Mouse (Mus musculus): ENCODE results near the gene Slc4a8.
A peak's percentile ranks its signal among the peaks of the same experiment; 100 is the strongest.

Gene Slc4a8

GRCm38 (mm10) chr15:100832144-100832543, 70.6 kb downstream of the Slc4a8 start:
- no peak for DNase-seq (ENCODE audit: low spot score)

DNA sequence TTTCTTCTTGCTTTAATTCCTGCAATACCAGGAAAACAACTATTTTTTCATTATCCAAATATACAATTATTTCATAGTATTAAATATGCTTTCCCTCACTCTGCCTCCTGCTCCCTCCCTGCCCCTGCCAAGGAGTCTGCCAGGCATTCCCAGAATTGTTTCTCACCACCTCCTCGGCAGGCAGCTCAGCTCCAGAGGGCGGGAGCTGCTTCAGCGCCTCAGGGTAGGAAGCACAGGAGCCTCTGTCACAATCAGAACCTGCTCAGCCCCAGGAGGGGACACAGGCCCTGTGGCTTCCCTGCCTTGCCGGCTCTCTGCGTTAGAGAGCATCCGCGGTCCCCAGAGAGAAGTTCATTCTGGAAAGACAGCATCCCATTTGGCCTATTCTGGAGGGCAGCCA, 71.2 kb downstream of the Slc4a8 start:
- no peak for DNase-seq (ENCODE audit: low spot score)

- DNase-seq (ENCODE audit: low spot score) = no peak
Observed at GRCm38 (mm10) chr15:100836729-100837128, 75.2 kb downstream of the Slc4a8 start.

DNA sequence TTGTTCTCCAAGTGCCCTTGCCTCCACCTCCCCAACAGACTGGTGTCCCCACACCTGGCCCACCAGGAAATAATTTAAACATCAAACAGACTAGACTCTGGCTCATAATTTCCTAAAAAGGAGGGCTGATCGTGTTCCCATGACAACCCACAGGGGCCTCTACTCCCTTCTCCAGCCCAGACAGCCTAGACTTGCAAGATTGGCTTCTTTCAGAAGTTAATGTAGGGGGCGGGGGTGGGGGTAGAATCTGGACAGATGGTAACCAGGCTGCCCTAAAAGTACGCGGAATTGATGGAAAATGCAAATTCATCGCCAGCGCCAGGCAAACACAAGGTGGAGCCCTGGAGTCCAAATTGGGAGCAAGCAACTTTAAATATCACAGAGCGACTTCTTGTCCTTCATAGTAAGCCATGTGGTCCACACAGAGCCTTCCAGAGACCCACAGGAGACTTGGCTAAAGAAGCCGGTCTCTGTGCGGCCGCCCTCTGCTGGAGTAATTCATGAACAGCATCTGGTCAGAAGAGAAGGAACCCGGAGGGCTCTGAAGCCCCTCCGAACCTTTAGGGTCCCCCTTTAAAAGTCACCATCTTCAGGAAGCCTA, 77.2 kb downstream of the Slc4a8 start:
- peak; percentile 56 for DNase-seq (ENCODE audit: low spot score)

- no peak for DNase-seq (ENCODE audit: low spot score)
Observed at GRCm38 (mm10) chr15:100844336-100844735, 82.8 kb downstream of the Slc4a8 start.

DNA sequence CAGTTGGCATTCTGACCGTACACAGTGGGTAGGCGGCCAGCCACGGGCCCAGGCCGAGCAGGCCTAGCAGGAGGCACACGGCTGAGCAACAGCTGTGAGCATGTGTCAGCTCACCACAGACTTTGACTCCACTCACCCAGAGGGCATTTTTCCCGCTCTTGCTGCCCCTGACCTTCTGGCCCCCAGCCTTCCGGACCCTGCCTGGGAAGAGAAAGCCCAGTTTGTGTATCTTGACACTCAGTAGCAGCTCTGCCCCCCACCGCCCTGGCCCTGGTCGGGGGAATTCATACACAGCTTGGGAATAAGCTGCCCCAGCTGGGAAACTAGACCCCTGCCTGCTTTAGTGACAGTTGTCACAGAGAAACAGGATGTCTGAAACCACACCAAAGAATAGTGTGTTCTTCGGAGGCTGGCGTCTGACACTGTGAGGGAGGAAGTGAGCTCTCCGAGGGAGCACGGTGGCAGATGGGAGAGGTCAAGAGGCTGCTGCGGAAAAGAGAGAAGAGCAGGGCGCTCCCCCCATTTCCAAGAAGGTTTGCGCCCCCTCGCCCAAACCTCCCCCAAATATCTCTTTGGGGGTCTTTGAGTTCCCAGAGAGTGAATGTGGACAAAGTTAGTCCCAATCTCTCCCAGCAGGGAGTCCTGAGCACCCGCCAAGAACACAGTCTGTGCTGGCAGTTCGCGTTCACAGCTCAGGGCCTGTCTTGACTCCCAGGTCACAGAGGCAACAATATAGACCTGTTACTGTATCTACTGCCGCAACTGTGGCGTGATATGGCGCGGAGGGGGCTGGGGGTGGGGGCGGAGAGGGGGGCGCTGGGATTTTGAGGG, 83.7 kb downstream of the Slc4a8 start:
- DNase-seq (ENCODE audit: low spot score) = no peak

GRCm38 (mm10) chr15:100847193-100847592, 85.6 kb downstream of the Slc4a8 start:
- peak; percentile 53 for DNase-seq (ENCODE audit: low spot score)

GRCm38 (mm10) chr15:100857586-100857985, 96.0 kb downstream of the Slc4a8 start:
- no peak for DNase-seq (ENCODE audit: low spot score)

- no peak for DNase-seq (ENCODE audit: low spot score)
Observed at GRCm38 (mm10) chr15:100860856-100861255, 99.3 kb downstream of the Slc4a8 start.

DNA sequence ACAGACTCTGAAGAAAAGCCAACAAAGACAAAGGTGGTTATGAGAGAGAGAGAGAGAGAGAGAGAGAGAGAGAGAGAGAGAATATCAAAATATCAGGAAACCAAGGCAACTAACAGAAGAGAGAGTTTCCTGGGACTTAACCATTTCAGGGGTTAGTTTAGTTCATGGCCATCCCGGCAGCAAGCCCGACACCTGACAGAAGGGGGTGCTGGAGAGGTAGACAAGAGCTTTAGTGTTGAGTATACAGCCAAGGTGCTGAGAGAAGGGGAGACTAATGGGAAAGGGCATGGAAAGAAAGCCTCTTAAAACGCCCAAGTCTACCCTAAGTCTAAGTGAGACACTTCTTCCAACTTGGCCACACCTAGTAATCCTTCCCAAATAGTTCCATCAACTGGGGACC, 104.0 kb downstream of the Slc4a8 start:
- no peak for DNase-seq (ENCODE audit: low spot score)

DNA sequence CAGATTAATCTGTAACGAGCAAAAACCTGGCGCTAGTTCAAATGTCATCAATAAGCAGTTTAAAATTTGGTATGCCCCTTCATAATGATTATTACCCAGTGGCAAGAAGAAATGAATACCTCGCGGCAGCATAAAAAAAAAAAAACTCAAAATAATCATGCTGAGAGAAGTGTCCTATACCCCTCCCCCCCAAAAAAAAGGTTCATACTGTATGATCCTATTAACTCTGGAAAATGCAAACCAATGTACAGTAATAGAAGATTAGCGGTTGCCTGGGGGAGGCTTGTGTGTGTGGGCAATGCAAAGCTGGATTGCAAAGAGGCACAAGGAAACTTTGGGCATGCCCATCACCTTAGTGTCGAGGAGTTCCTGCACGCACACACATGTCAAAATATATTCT, 108.0 kb downstream of the Slc4a8 start, which contains the start of gene Scn8a:
Gene Scn8a (plus strand): TSS at position 301 of the 400 bp plus-strand sequence.
- no peak for DNase-seq (ENCODE audit: low spot score)

DNA sequence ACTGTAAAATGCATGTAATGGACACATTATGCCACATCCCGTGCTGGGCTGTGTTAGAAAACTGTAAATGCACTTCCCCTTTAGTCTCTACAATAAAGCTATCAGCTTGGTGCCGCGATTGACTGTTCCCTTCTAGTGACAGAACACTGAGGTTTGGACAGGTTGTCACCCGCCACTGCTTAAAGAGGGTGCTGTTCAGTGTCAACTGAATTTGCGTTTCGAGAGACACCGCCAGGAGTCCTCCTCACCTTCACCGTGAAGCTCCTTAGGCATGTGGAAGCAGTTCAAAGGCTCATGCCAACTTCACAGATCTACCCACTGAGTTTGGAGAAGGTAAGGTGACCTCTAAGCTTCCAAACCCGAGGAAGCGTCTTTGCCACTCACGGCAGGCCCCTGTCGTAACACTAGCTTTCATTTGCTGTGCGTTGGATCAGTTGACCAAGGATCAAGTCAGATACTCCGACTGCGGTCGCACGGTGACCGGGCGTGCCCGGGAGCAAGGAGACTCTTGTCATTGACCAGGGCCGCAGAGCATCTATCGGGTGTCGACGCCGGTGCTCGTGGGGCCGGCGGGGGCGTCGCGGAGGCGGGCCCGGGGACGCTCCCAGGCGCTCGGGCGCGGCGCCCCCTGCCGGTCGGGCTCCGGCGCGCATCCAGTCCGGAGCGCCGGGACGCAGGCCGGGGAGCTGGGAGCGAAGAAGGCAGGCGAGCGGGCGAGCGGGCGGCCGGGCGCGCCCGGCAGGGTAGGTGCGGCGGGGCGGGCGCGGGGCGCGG, 108.6 kb downstream of the Slc4a8 start:
- peak; percentile 66 for DNase-seq (ENCODE audit: low spot score)

DNA sequence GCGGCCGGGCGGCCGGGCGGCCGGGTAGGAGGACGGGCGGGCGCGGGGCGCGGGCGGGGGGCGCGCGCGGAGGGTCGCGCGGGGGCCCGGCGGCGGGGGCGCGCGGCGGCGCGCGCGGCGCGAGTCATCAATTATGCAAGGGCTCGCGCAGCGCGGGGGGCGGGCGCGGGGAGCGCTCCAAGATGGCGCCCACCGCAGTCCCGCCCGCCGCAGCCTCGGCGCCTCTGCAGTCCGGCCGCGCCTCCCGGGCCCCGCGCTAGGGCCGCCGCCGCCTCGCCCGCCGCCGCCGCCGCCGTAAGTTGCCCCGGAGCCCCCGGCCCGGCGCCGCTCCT, 109.2 kb downstream of the Slc4a8 start:
- peak; percentile 66 for DNase-seq (ENCODE audit: low spot score)

DNA sequence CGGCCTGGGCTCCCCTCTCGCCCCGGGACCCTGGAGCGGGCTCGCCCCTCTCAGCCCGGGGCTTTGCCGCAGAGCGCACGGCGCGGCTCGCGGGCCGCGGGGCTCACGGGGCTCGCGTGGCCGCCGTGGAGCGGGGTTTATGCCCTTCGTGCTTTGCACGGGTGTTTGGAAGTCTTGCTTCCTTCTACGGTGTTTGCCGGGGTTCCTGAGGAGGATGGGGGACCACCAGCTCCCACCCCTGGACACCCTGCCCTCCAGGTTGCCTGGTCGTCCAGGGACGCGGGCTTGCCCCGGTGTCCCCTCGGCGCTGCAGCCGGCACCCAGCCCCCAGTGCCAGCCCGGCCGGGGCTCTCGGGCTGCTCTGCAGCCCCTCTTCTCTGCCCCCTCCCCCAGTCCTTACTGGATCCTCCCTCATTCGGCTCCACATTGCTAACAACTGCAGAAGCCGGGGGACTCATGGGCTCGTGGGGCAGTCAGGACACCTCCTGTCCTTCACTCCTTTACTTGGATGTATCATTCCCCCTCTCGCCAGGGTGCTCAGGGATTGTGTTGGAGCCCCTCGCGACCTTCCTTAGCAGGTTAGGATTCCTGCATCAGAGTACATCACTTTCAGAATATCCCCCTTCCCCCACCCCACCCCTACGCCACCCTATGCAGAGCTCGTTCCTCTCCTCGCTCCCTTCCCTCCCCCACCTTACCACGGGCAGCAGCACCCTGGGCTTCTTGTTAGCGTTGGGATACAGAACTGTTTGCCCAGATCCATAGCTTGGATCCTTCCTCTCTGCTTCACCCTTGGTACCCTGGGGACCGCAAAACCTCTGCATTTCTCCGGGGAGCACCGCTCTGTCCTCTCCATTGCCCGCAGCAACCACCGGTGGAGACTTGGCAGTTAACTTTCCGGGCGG, 109.8 kb downstream of the Slc4a8 start:
- no peak for DNase-seq (ENCODE audit: low spot score)

DNA sequence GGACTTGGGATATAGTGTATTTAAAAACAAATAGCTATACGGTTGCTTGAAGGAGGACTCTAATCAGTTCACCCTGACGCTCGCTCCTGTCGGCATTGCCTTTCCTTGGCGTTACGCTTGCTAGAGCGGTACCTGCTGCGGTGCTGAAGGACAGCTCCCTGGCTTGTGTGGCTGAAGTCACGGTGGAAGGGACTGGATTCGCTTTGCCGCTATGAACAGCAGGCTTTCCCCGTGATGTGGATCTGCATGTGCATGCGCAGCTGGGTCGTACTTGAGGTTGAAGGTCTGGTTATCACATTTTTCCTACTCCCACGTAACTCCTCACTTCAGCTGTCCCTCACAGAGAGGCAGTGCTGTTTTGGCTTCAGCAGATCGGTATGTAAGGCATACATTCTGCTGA, 111.6 kb downstream of the Slc4a8 start:
- peak; percentile 82 for DNase-seq (ENCODE audit: low spot score)
